Mouse (Mus musculus) intestine, embryonic 16.5 days (tissue): ENCODE results near the gene Itgb3. TPM values are rescaled to one million over a fixed set of nuclear protein-coding genes. Genes with fewer than 3 reads are reported as not detected.

Source experiments
- ATAC-seq: fragments of 200-750 bp; cut with Nextera tagmentation; 2 replicates; pipeline ENCODE4 v1.8.0; 2017; ENCODE audit warnings: moderate TSS enrichment, moderate library complexity
- H3K27ac ChIP-seq: fragments of 300-500 bp; sonication (generic); 2 replicates; pipeline ENCODE4 v1.5.1; 2014; ENCODE audit warnings: mild to moderate bottlenecking, low read length
- H3K27me3 ChIP-seq: fragments of 300-500 bp; sonication (generic); replicated peaks from 2 replicates; pipeline ENCODE4 v1.6.1; 2014; ENCODE audit warnings: low read length, control low read depth, mixed read lengths; ENCODE audit not compliant: control insufficient read depth, insufficient read depth
- H3K36me3 ChIP-seq: fragments of 300-500 bp; sonication (generic); 2 replicates; pipeline ENCODE4 v1.6.1; 2014; ENCODE audit warnings: low read length, control low read depth; ENCODE audit not compliant: control insufficient read depth, insufficient read depth
- H3K4me1 ChIP-seq: fragments of 300-500 bp; sonication (generic); 2 replicates; pipeline ENCODE4 v1.6.1; 2014; ENCODE audit warnings: low read length, control low read depth, mixed read lengths; ENCODE audit not compliant: control insufficient read depth, insufficient read depth
- H3K4me2 ChIP-seq: fragments of 300-500 bp; sonication (generic); 2 replicates; pipeline ENCODE4 v1.6.1; 2014; ENCODE audit warnings: low read depth, low read length, control low read depth
- H3K4me3 ChIP-seq: fragments of 300-500 bp; sonication (generic); 2 replicates; pipeline ENCODE4 v1.5.1; 2014; ENCODE audit warnings: mild to moderate bottlenecking, low read length
- H3K9ac ChIP-seq: fragments of 300-500 bp; sonication (generic); 2 replicates; pipeline ENCODE4 v1.6.1; 2014; ENCODE audit warnings: low read depth, low read length
- H3K9me3 ChIP-seq: fragments of 300-500 bp; sonication (generic); 2 replicates; pipeline ENCODE4 v1.6.1; 2016; ENCODE audit warnings: low read length, control low read depth; ENCODE audit not compliant: control insufficient read depth
- WGBS: fragments of 180-500 bp; shearing (Covaris S2); extraction: QIAGEN DNeasy Blood & Tissue Kit; methylation state at CpG from one replicate; pipeline ENCODE4 v1.1.7; 2014; 5-methylcytosine and 5-hydroxymethylcytosine counted together
- polyA plus RNA-seq: library from polyadenylated mRNA; unstranded; fragments of >200 nt; fragmentation: Nextera tagmentation; extraction: Ambion mirVana; gene quantifications from 2 replicates; pipeline ENCODE4 v1.2.1, GENCODE M21; 2015

Itgb3 gene
- polyA plus RNA-seq, 1 experiment from 2014 or later: 4.9 TPM

GRCm38 (mm10) chr11:104580091-104580490 lies 27.7 kb upstream of the Itgb3 start:
- ATAC-seq: no peak
- Histone ChIP-seq H3K9ac (no peak overlapping the region), H3K4me3 (no peak overlapping the region), H3K36me3 (no peaks in the 10 kb centered on the region), H3K4me2 (no peak overlapping the region), H3K4me1 (0 out of 2 replicates have a peak, but pooled peaks cover 2% of the 10 kb centered on the region), H3K27me3 (no peaks in the 10 kb centered on the region), H3K27ac (no peak overlapping the region), H3K9me3 (no peaks in the 10 kb centered on the region)
- 61% methylated on average over 6 of the region's 6 CpGs for WGBS

- H3K4me2 ChIP-seq: no peak overlapping the region
- H3K27me3 ChIP-seq: no peaks in the 10 kb centered on the region
- H3K9me3 ChIP-seq: no peaks in the 10 kb centered on the region
- ATAC-seq: no peak
- no peak overlapping the region for H3K9ac ChIP-seq
- H3K4me3 ChIP-seq: no peak overlapping the region
- H3K4me1 ChIP-seq: 0 out of 2 replicates have a peak, but pooled peaks cover 2% of the 10 kb centered on the region
- no peaks in the 10 kb centered on the region for H3K36me3 ChIP-seq
- WGBS: 89% methylated on average over 5 of the region's 5 CpGs
- no peak overlapping the region for H3K27ac ChIP-seq
Observed at GRCm38 (mm10) chr11:104580606-104581005, 27.2 kb upstream of the Itgb3 start.

GRCm38 (mm10) chr11:104581446-104582307 lies 26.1 kb upstream of the Itgb3 start:
- no peak for ATAC-seq
- Histone ChIP-seq H3K9me3 (no peaks in the 10 kb centered on the region; the same call in 1 of the 2 replicates), H3K4me2 (peak overlapping the region; percentile 28), H3K27me3 (no peaks in the 10 kb centered on the region), H3K4me3 (peak overlapping the region; percentile 17; the same call in 1 of the 2 replicates), H3K27ac (peak overlapping the region; percentile 27; the same call in 1 of the 2 replicates), H3K4me1 (0 out of 2 replicates have a peak, but pooled peaks cover 2% of the 10 kb centered on the region), H3K9ac (no peak overlapping the region), H3K36me3 (no peaks in the 10 kb centered on the region)
- WGBS: 46% methylated on average over 18 of the region's 18 CpGs

GRCm38 (mm10) chr11:104582308-104582606 lies 25.5 kb upstream of the Itgb3 start:
- no peaks in the 10 kb centered on the region for H3K36me3 ChIP-seq
- H3K27ac ChIP-seq: no peak overlapping the region
- H3K9ac ChIP-seq: no peak overlapping the region
- H3K4me2 ChIP-seq: no peak overlapping the region
- H3K27me3 ChIP-seq: no peaks in the 10 kb centered on the region
- WGBS: 66% methylated on average over 2 of the region's 2 CpGs
- H3K9me3 ChIP-seq: no peaks in the 10 kb centered on the region; the same call in 1 of the 2 replicates
- ATAC-seq: no peak
- no peak overlapping the region for H3K4me3 ChIP-seq
- H3K4me1 ChIP-seq: 0 out of 2 replicates have a peak, but pooled peaks cover 2% of the 10 kb centered on the region

GRCm38 (mm10) chr11:104582630-104583364 lies 25.0 kb upstream of the Itgb3 start:
- ATAC-seq: no peak
- H3K4me1 ChIP-seq: 0 out of 2 replicates have a peak, but pooled peaks cover 2% of the 10 kb centered on the region
- 63% methylated on average over 13 of the region's 13 CpGs for WGBS

GRCm38 (mm10) chr11:104585495-104585894 lies 22.3 kb upstream of the Itgb3 start:
- no peak for ATAC-seq
- Histone ChIP-seq H3K27me3 (no peaks in the 10 kb centered on the region), H3K4me1 (0 out of 2 replicates have a peak, but pooled peaks cover 3% of the 10 kb centered on the region), H3K27ac (no peak overlapping the region), H3K36me3 (no peaks in the 10 kb centered on the region), H3K4me2 (no peak overlapping the region), H3K9ac (no peak overlapping the region), H3K4me3 (no peak overlapping the region), H3K9me3 (no peaks in the 10 kb centered on the region; the same call in 1 of the 2 replicates)
- 77% methylated on average over 5 of the region's 5 CpGs for WGBS

More at GRCm38 (mm10) chr11:104582630-104583364, 25.0 kb upstream of the Itgb3 start:
- Histone ChIP-seq H3K27me3 (no peaks in the 10 kb centered on the region), H3K4me2 (no peak overlapping the region), H3K9me3 (no peaks in the 10 kb centered on the region; the same call in 1 of the 2 replicates), H3K9ac (no peak overlapping the region), H3K36me3 (no peaks in the 10 kb centered on the region), H3K4me3 (no peak overlapping the region), H3K27ac (no peak overlapping the region)

- Histone ChIP-seq H3K9ac (no peak overlapping the region), H3K4me2 (no peak overlapping the region), H3K4me3 (no peak overlapping the region), H3K36me3 (no peaks in the 10 kb centered on the region), H3K9me3 (no peaks in the 10 kb centered on the region; the same call in 1 of the 2 replicates), H3K27ac (no peak overlapping the region), H3K4me1 (0 out of 2 replicates have a peak, but pooled peaks cover 3% of the 10 kb centered on the region), H3K27me3 (no peaks in the 10 kb centered on the region)
- WGBS: 93% methylated on average over 9 of the region's 9 CpGs
- no peak for ATAC-seq
Observed at GRCm38 (mm10) chr11:104587904-104588303, 19.9 kb upstream of the Itgb3 start.

GRCm38 (mm10) chr11:104588513-104588912 lies 19.3 kb upstream of the Itgb3 start:
- 86% methylated on average over 2 of the region's 2 CpGs for WGBS
- no peak for ATAC-seq
- Histone ChIP-seq H3K27me3 (no peaks in the 10 kb centered on the region), H3K36me3 (no peaks in the 10 kb centered on the region), H3K4me2 (no peak overlapping the region), H3K4me3 (no peak overlapping the region), H3K9ac (no peak overlapping the region), H3K4me1 (0 out of 2 replicates have a peak, but pooled peaks cover 3% of the 10 kb centered on the region), H3K27ac (no peak overlapping the region), H3K9me3 (no peaks in the 10 kb centered on the region; the same call in 1 of the 2 replicates)

- 67% methylated on average over 1 of the region's 1 CpGs for WGBS
- Histone ChIP-seq H3K9me3 (no peaks in the 10 kb centered on the region; the same call in 1 of the 2 replicates), H3K9ac (no peak overlapping the region), H3K4me1 (0 out of 2 replicates have a peak, but pooled peaks cover 3% of the 10 kb centered on the region), H3K27ac (no peak overlapping the region), H3K36me3 (no peaks in the 10 kb centered on the region), H3K4me3 (no peak overlapping the region), H3K4me2 (no peak overlapping the region), H3K27me3 (no peaks in the 10 kb centered on the region)
- ATAC-seq: no peak
Observed at GRCm38 (mm10) chr11:104589570-104589969, 18.2 kb upstream of the Itgb3 start.
